Mouse (Mus musculus) embryonic stem cell, embryonic (primary cell): ENCODE measurements around the gene Pacsin3.

Experiments
- CTCF ChIA-PET, 4 experiments: fragments of 300-600 bp in 2 of 4; fragments of 350-600 bp in 2 of 4; sonication (Branson Sonifier 250); formaldehyde crosslinking; loops; one replicate each; lab custom pipeline; 2022; ENCODE audit warnings: inconsistent platforms in 2 of 4; lab: Charles Lee
- POLR2A ChIA-PET, 4 experiments: fragments of 300-600 bp in 2 of 4; fragments of 350-600 bp in 2 of 4; sonication (Branson Sonifier 250); formaldehyde crosslinking; loops; one replicate each; lab custom pipeline; 2022; ENCODE audit warnings: antibody characterized with exemption in 4 of 4, inconsistent platforms in 1 of 4; lab: Charles Lee

The Pacsin3 gene

DNA sequence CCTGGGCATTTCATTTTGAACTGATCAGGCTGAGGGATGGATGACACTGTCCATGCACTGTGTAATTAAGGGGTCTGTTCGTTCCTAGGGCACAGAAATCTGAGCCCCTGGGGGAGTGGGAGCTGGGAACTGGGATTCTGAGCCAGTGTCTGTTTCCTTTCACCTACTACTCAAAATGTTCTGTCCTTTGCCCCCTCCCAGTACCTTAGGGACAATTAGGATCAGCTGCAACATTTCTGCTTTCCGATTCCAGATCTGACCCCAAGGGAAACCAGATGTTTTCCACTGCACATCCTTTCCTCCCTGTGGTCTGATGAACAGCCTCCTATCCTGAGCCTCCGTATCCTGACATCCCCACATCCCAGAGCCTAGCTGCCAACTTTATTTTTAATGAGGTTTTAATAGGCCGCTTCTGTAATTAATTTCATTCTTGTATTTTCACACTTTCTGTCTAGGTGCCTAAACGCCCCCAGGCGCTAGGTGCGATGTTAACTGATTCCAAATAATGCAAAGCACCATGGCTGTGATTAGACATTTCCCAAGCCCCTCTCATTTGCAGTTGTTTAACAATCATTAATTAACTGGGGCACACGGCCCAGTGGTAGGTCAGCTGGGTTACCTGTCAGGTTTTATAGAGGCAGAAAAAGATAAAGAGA is 901 bp upstream of the Pacsin3 start:
- POLR2A ChIA-PET: interaction anchor here in 3 of 4 experiments (0.9 to 8.3 kb wide), 11 partner anchors 10 to 204 kb away, joined by 3 to 62 read pairs (median 12); partner anchors contain the start of genes Arfgap2 (in 3 of the 3) and Ddb2 (in 2 of the 3)

DNA sequence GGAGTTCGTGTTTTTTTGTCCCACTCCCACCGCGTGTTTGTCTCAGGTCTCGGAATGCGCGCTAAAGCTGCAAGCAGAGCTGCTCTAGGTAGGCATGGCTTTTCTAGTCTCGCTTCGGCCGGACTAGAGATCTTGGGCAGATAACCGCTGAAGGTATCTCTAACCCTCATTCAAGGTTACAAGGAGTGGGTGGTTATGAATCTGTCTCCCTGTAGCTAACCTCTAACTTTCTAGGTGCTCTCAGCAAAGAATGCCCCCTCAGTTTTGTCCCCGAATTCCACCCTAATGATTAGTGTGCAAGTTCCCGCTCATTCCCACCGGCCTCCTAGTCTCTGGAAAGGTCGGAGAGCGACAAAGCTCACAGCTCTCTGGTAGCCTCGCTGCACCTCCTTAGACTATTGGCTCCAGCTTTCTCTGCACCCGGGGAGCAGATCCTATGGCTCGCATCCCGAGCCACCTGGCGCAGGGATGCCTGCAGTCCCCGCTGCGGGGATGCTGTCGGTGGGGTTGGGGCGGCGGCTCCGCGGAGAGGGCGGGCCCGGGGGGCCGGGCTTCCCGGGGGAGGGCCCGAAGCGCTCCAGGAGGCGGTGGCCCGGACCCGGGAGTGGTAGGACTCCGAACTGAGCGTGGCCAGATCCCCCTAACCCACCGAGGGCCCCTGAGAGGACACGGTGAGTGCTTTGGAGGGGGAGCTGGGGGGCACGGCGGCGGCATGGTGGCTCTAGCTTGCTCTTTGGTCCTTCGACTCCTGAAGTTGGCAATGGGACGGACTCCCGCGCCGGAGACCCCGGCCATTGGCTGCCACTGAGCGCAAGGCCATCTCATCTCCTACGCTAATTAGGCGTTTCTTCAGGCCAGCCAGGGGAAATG is 737 bp downstream of the Pacsin3 start:
- POLR2A ChIA-PET: interaction anchor here (0.5 to 8.3 kb wide), 29 partner anchors 8 to 492 kb away, joined by 3 to 62 read pairs (median 4); partner anchors contain the start of genes Arfgap2 (in 3 of the 4), Acp2 (in 2 of the 4), Ddb2 (in 2 of the 4) and Nr1h3 (in 2 of the 4)
- CTCF ChIA-PET: interaction anchor here (0.5 to 2.5 kb wide), 14 partner anchors 8 to 379 kb away, joined by 3 to 12 read pairs (median 4); partner anchors contain the start of genes Ddb2 (in 2 of the 4) and Arfgap2 (in 1 of the 4)

More for the DNA sequence above, 901 bp upstream of the Pacsin3 start:
- CTCF ChIA-PET: interaction anchor here in 2 of 4 experiments (0.6 to 1.6 kb wide), 3 partner anchors 16 to 140 kb away, joined by 3 to 4 read pairs (median 3); partner anchors contain the start of gene Ddb2 (in 1 of the 2)

DNA sequence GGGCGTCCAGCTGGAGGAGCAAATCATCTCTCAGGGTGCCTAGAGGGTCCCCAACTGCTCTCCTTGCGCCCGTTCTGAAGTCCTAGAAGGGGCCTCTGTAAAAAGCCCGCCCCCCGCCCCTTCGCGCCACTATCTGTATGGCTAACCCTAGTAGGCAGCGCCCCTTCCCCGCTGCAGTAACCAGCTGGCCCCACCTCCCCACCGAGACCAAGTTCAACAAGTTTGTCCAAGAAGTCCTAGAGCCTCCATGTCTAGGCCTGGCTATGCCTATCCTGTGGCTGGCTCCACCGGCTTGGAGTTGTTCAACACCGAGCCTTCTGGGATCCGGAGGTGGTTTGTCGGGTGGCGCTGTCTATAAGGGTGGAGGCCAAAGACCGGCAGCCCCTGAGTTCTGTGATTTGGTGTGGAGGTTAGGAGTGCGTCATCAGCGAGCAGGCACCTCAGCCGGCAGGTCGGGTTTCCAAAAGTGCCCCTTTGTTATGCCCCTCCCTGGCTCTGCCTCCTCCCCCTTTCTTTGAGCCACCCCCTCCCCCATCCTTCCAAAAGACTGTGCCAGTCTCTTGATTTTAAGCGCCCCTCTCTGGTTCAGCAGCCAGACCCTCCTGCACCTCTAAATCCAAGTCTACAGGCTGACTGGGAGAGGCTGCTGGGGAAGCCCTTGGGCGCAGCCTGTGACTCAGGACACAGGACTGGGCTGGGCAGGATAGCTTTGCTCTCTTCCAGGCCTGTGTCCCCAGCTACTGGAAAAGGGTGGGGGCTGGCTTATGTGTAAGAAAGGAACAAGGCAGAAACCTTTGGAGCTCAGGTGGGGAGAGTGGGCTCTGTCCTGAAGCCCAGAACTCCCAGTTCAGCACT is 1.6 kb downstream of the Pacsin3 start:
- CTCF ChIA-PET: interaction anchor here in 3 of 4 experiments (0.5 to 2.5 kb wide), 11 partner anchors 12 to 378 kb away, joined by 3 to 12 read pairs (median 4); partner anchors contain the start of gene Ddb2 (in 1 of the 3)
- POLR2A ChIA-PET: interaction anchor here (0.6 to 8.3 kb wide), 30 partner anchors 7 to 393 kb away, joined by 3 to 62 read pairs (median 4); partner anchors contain the start of genes Arfgap2 (in 3 of the 4), Ddb2 (in 3 of the 4), Acp2 (in 1 of the 4) and Arhgap1 (in 1 of the 4)

DNA sequence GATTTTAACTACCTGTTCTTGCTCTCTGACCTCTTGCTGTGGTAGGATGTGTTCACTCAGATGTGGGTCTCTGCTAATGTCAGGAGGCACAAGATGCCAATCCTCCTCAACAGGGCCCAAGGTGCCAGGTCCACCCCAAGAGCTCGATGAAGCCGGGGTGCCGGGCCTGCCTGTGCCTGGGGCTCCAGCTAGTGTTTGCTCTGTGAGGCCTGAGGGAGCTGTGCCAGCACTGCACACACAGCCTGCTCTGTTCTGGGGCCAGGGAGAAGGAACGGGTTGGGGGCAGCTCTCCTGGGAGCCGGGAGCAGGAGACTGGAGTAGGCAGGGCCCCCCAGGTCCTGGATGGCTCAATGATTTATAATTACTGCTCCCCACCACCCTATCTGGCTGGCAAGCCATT is 2.3 kb downstream of the Pacsin3 start:
- CTCF ChIA-PET: interaction anchor here in 2 of 4 experiments (1.0 to 2.5 kb wide), 3 partner anchors 22 to 143 kb away, joined by 3 to 12 read pairs (median 5); partner anchors contain the start of gene Ddb2 (in 1 of the 2)
- POLR2A ChIA-PET: interaction anchor here in 3 of 4 experiments (0.8 to 8.3 kb wide), 13 partner anchors 9 to 269 kb away, joined by 3 to 62 read pairs (median 9); partner anchors contain the start of genes Ddb2 (in 3 of the 3), Acp2 (in 1 of the 3), Ckap5 (in 1 of the 3) and Nr1h3 (in 1 of the 3)

DNA sequence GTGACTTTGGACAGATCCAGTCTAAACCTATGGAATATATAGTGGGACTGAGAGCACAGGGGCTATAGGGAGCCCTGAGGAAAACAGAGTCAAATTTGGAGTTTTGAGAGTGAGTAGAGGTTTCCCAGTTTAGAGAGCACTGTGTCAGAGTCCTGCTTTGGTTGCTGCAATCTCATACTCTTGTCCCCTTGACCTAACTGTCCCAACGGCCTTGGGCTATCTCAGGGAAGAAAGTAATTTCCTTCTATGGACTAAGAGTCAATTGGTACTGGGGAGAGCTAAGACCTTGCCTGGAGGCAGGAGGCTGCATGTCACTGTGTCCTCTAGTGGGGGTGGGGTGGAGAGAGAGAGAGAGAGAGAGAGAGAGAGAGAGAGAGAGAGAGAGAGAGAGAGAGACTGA is 3.1 kb downstream of the Pacsin3 start:
- CTCF ChIA-PET: interaction anchor here in 1 of 4 experiments (1.0 kb wide), 1 partner anchor 144 kb away, joined by 5 read pairs; no protein-coding TSS in a partner anchor

DNA sequence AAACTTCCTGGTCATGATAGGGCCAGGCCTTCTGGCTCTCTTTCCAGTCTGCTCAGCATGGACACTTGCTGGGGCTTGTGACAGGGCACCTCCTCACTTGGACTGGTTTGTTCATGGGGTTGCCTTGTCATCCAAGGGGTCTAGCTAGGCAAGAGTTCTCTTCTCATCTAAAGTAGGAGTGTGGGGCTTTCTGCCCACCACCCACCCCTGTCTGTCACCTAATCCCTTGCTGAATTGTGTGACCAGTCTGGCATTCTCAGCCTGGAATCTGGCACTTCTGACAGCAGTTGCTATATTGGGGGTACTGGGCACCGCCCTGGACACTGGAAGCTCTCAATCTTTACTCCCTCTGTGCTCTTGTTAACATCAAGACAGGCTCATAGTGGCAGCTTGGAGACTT is 3.7 kb downstream of the Pacsin3 start:
- POLR2A ChIA-PET: interaction anchor here in 1 of 4 experiments (0.5 to 8.3 kb wide), 5 partner anchors 10 to 180 kb away, joined by 3 to 62 read pairs (median 5); partner anchors contain the start of gene Ddb2
- CTCF ChIA-PET: no interaction called here

More for the DNA sequence above, 3.1 kb downstream of the Pacsin3 start:
- POLR2A ChIA-PET: interaction anchor here in 3 of 4 experiments (0.8 to 8.3 kb wide), 8 partner anchors 8 to 146 kb away, joined by 3 to 62 read pairs (median 8); partner anchors contain the start of gene Ddb2 (in 3 of the 3)

DNA sequence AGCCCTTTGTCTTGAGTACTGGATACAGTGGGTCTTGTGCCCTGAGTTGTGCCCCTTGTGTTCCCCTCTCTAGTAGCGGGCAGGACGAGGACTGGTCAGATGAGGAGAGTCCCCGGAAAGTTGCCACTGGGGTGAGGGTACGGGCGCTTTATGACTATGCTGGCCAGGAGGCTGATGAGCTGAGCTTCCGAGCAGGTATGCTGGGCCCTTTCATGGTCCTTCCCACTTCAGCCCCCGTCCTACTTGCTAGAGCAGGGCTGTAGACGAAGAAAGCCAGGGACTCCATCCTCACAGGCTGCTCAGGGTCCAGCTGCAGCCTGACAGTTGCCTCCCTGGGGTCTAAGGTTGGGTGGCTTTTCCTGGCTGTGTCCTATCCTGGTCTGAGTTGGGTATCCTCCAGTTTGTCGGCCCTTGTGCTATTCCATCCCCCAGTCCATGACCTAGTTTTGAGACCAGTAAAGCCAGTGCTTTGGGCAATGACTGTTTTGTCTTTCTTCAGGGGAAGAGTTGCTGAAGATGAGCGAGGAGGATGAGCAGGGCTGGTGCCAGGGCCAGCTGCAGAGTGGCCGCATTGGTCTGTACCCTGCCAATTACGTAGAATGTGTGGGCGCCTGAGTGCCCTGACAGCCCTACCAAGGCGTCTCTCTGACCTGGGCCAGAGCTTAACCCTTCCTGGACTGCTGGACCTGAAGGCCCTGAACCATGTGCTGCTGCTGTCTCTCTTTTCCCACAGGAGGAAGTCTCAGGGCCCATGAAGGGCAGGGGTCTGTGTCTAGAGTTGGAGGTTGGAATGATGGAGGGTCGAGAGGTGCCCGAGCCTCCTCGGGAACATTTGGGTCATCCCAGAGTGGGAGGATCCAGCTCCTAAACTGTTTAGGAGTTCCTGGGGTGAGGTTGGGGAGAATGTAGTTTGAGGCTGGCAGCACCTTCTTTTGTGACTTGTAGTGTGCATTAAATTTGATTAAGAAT is 8.2 kb downstream of the Pacsin3 start:
- ChIA-PET POLR2A (interaction anchor here (0.6 to 3.4 kb wide), 83 partner anchors 8 to 1111 kb away, joined by 3 to 51 read pairs (median 4); partner anchors contain the start of genes Ddb2 (in 3 of the 4), Pacsin3 (in 3 of the 4), Ckap5 (in 2 of the 4) and Lrp4 (in 2 of the 4)), CTCF (interaction anchor here in 3 of 4 experiments (0.6 to 1.5 kb wide), 13 partner anchors 8 to 515 kb away, joined by 3 to 9 read pairs (median 4); partner anchors contain the start of gene Ddb2 (in 1 of the 3))

DNA sequence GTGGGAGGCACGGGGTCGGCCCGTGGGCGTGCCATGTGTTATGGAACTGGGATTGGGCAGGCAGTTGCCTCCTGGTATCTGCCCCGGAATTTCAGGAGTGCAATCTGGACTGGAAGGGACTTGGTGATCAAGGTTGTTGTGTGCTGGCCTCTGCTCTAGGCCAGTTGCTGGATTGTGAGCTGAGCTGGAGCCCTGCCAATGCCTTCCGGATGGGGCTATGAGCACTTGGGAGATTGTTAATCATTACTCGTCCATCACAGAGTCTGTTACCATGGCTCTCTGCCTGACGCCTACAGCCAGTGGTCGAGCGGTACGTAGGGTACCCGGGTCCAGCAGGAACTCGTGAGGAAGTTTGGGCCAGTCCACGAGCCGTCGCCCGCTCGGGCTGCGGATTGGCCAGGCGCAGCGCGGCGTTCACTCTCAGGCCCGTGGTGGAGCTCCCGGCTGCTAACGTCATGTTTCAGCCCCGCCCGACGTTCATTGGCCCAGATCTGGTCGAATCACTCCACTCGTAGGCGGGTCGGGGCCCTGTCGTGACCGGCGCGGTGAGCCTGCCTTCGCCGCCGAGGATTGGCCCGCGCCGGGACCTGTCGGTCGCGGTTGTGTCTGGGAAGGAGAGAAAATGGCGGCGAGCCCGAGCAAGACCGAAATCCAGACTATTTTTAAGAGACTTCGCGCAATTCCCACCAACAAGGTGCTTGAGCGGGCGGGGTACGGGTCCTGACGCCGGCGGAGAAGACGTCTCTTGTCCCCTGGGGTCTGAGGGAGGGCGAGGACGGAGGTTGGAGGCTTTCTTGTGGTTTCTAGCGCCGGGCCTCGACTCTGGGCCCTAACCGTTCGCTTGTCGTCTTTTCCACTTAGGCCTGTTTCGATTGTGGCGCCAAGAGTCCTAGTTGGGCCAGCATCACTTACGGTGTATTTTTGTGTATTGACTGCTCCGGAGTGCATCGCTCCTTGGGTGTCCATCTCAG is 9.2 kb downstream of the Pacsin3 start, which contains the start of gene Arfgap2:
Gene Arfgap2, plus strand, starts transcription at position 264 of the 971 bp plus-strand sequence.
- ChIA-PET POLR2A (interaction anchor here (0.6 to 3.4 kb wide), 84 partner anchors 8 to 1110 kb away, joined by 3 to 51 read pairs (median 4); partner anchors contain the start of genes Ddb2 (in 3 of the 4), Pacsin3 (in 3 of the 4), Lrp4 (in 2 of the 4) and Acp2 (in 1 of the 4)), CTCF (interaction anchor here (0.5 to 1.5 kb wide), 15 partner anchors 9 to 514 kb away, joined by 3 to 9 read pairs (median 4); partner anchors contain the start of gene Ddb2 (in 1 of the 4))

DNA sequence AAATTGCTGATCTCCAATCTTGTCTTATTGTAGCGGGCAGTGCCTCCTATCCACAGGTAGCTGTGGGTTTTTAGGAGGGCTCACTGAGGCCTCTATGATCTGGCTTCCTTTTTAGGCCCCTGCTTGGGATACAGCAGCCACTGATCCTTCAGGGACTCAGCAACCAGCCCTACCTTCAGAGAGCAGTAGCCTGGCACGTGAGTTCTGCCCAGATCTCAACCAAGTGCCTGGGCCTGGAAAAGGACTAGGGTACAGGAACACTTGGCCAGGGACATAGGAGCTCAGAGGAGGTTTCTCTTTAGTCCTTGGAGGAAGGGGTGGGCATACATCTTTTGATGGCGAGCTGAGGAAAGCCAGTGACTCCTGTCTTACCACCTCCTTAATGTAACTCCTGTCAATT is 12.3 kb downstream of the Pacsin3 start:
- POLR2A ChIA-PET: interaction anchor here in 3 of 4 experiments (0.6 to 4.2 kb wide), 10 partner anchors 10 to 176 kb away, joined by 3 to 26 read pairs (median 4); partner anchors contain the start of genes 1110051M20Rik (in 1 of the 3), Ddb2 (in 1 of the 3) and Pacsin3 (in 1 of the 3)
- CTCF ChIA-PET: interaction anchor here in 2 of 4 experiments (0.7 to 1.2 kb wide), 3 partner anchors 10 to 153 kb away, joined by 3 to 4 read pairs (median 4); no protein-coding TSS in a partner anchor

DNA sequence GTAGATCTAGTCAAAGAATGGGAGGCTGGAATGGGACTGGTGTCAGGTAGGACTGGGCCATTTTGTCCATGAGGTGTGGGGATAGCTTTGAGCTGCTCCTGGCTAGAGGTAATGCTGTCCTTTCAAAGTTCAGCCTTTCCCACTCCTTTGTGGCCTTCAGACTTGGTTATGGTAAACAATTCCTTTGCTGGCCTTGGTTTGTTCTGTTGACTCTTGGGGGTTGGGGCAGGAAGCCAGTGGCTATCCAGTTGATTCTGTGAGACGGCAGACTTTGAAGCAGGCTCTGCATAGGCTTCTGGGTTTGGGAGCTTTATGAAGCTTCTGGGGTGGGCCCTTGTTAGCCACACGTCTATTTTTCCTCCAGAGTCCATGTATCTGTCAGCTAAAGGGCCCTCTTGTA is 13.0 kb downstream of the Pacsin3 start:
- CTCF ChIA-PET: interaction anchor here in 2 of 4 experiments (0.9 to 1.9 kb wide), 4 partner anchors 10 to 153 kb away, joined by 3 to 8 read pairs (median 4); no protein-coding TSS in a partner anchor

DNA sequence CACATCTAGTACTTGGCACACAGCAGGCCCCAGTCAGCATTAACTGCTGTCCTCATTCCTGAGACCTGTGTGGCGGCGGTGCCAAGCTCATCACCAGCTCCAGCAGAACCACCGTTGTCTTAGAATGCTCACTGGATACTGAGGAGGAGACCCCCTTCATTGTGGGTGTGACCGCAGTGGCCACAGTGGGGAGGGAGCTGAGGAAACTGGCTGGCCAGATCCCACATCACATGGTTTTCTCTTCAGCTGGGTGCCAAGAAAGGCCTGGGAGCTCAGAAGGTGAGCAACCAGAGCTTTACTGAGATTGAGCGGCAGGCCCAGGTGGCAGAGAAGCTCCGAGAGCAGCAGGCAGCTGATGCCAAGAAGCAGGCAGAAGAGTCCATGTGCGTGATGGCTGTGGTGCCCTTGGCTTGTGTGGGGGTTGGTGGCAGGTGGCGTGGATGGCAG is 14.0 kb downstream of the Pacsin3 start:
- CTCF ChIA-PET: interaction anchor here in 2 of 4 experiments (0.7 to 1.9 kb wide), 3 partner anchors 8 to 154 kb away, joined by 3 to 8 read pairs (median 3); no protein-coding TSS in a partner anchor
- POLR2A ChIA-PET: interaction anchor here in 3 of 4 experiments (0.9 to 4.2 kb wide), 12 partner anchors 8 to 193 kb away, joined by 3 to 26 read pairs (median 4); partner anchors contain the start of genes Ddb2 (in 2 of the 3) and Pacsin3 (in 2 of the 3)

More for the DNA sequence above, 13.0 kb downstream of the Pacsin3 start:
- POLR2A ChIA-PET: interaction anchor here in 3 of 4 experiments (0.6 to 4.2 kb wide), 12 partner anchors 9 to 218 kb away, joined by 3 to 26 read pairs (median 4); partner anchors contain the start of genes Ddb2 (in 2 of the 3), Pacsin3 (in 2 of the 3) and 1110051M20Rik (in 1 of the 3)

DNA sequence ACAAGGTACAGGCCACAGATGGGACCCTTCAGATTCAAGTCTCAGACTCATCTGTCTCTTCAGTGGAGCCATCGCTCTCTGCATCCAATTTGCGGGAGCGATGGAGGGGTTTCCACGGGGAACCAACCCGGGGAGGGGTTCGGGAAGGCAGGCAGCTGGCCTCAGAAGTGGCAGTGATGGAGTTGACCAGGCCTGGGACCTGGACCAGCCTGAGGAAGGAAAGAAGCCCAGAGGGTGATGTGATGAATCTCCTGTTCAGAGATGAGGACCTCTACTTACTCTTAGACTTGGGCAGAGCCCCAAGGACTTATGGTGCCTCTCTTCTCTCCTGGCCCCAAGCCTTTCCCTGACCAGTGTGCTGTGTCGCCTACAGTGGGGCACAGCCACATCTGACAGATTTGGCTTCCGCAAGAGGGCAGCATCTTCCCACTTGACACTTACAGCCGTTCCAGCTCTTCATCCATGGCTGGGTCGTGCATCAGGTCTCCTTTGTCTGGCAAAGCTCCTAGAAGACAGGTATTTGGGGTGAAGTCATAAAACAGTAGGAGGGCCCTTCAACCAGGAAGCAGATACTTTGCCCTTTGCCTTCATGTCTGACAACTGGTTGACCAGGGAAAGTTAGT is 23.1 kb downstream of the Pacsin3 start:
- POLR2A ChIA-PET: interaction anchor here in 3 of 4 experiments (0.7 to 1.8 kb wide), 19 partner anchors 9 to 371 kb away, joined by 3 to 9 read pairs (median 3); partner anchors contain the start of genes Arfgap2 (in 2 of the 3), Ckap5 (in 2 of the 3), Ddb2 (in 2 of the 3) and Slc39a13 (in 1 of the 3)
- CTCF ChIA-PET: interaction anchor here (0.7 to 1.9 kb wide), 15 partner anchors 10 to 643 kb away, joined by 3 to 17 read pairs (median 4); partner anchors contain the start of genes Arfgap2 (in 1 of the 4), Ddb2 (in 1 of the 4) and Slc39a13 (in 1 of the 4)
